Comparison of ENCODE assay signal across 8 mouse cellular contexts in genomic region chr14:121037276-121037675, GRCm38 (mm10). TPM values are rescaled to one million over a fixed set of nuclear protein-coding genes. Genes with fewer than 3 reads are reported as not detected.
DNase-seq lines count a peak whose midpoint lies in the region.

No protein-coding gene starts in this region.

- WGBS in hindbrain, embryonic 10.5 days, result 57% methylated on average over 7 of the region's 7 CpGs
- 57% methylated on average over 7 of the region's 7 CpGs for WGBS in midbrain, embryonic 10.5 days

- peaks cover 19% of the 10 kb centered on the region for H3K27me3 ChIP-seq in hindbrain, embryonic 10.5 days (ENCODE audit: insufficient read depth, poor library complexity, severe bottlenecking)
- peaks cover 30% of the 10 kb centered on the region for H3K27me3 ChIP-seq in midbrain, embryonic 10.5 days (ENCODE audit: low read depth, poor library complexity, severe bottlenecking)

- peak overlapping the region; percentile 87 for H3K4me3 ChIP-seq in hindbrain, embryonic 10.5 days
- H3K4me3 ChIP-seq in midbrain, embryonic 10.5 days, result peak overlapping the region; percentile 88

- H3K36me3 ChIP-seq in hindbrain, embryonic 10.5 days, result no peaks in the 10 kb centered on the region
- no peaks in the 10 kb centered on the region for H3K36me3 ChIP-seq in midbrain, embryonic 10.5 days

- H3K9me3 ChIP-seq in hindbrain, embryonic 10.5 days, result no peaks in the 10 kb centered on the region
- H3K9me3 ChIP-seq in midbrain, embryonic 10.5 days (replicated peaks), result no peaks in the 10 kb centered on the region

- peak; percentile 89 for DNase-seq in heart, adult 11 months
- DNase-seq in heart, postnatal 4 days, result no peak
- DNase-seq in brain, adult 2 months (ENCODE audit: low read depth, low spot score), result peak; percentile 49
- no peak for DNase-seq in hindbrain, embryonic 10.5 days (ENCODE audit: low spot score)
- DNase-seq in midbrain, embryonic 10.5 days (ENCODE audit: low spot score), result no peak
- DNase-seq in urinary bladder, adult 18-20 months (ENCODE audit: low spot score in 2 of 2), result no peak
- no peak for DNase-seq in right cerebral cortex, postnatal 4 days
- DNase-seq in cerebellum, adult 9-10 months, result no peak

- H3K4me1 ChIP-seq in hindbrain, embryonic 10.5 days (replicated peaks), result peaks cover 45% of the 10 kb centered on the region
- peaks cover 40% of the 10 kb centered on the region for H3K4me1 ChIP-seq in midbrain, embryonic 10.5 days

- no peak overlapping the region for H3K27ac ChIP-seq in hindbrain, embryonic 10.5 days
- no peak overlapping the region for H3K27ac ChIP-seq in midbrain, embryonic 10.5 days (replicated peaks)

RNA-seq across cellular contexts. Expression of gene Farp1, which starts 2.3 kb away (rescaled TPM):
- total RNA-seq in heart, postnatal 4 days (2021), result 10 to 100 TPM; 42.9 to 43.2 TPM
- polyA plus RNA-seq in hindbrain, embryonic 10.5 days (2016; fragmentation: Nextera tagmentation; extraction: Ambion mirVana), result 25.2 and 25.8 TPM in 2 replicates
- polyA plus RNA-seq in midbrain, embryonic 10.5 days (2016; fragmentation: Nextera tagmentation; extraction: Ambion mirVana), result 18.2 and 20.1 TPM in 2 replicates

Comparison
In these comparisons a context has a peak if more than half of its experiments do, and no peak if none do; other contexts are left out.
1. DNase-seq: peak in heart, adult 11 months (single experiment) and brain, adult 2 months (single experiment); none in heart, postnatal 4 days (single experiment), hindbrain, embryonic 10.5 days (single experiment), midbrain, embryonic 10.5 days (single experiment), urinary bladder, adult 18-20 months (0 of 2), right cerebral cortex, postnatal 4 days (single experiment) and cerebellum, adult 9-10 months (single experiment).